15 mouse cellular contexts compared by ENCODE assay signal in the genomic region with DNA sequence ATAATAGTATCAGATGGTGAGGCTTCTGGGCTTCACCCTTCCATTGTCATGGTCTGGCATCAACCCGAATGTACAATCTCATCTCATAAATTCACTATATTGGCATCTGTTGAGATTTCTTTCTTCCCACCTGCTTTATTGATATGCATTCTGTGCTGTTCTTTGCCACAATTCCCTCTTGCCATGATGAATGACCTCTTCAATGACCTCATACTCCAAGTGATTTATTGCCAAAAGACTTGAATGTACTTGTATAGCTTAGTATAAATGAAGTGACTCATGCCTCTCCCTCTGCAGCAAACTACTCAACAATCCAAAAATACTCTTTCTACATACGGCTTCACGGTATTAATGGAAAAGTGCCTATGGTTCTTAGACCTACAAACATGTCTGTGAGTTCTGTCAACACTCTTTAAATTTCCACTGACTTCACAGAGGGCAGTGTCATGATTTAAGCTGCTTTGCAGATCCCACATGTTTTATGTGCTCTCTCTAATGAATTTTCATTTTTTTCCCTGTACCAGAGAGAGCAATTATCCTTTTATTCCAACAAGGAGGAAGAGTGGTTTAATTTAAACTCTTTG.
"Had no signal": no experiment of that assay in that cellular context is flagged by ENCODE, and none has a peak within 500 bp of the region (broad histone marks: within the 10 kb centered on the region; RNA-seq: fewer than 3 reads in every experiment).

No protein-coding gene starts in this region.

- H3K27me3 ChIP-seq: liver, embryonic 13.5 days; neural tube, embryonic 15.5 days had no signal

- H3K4me2 ChIP-seq: liver, embryonic 13.5 days; neural tube, embryonic 15.5 days had no signal

- H3K4me1 ChIP-seq: liver, embryonic 13.5 days; midbrain, embryonic 10.5 days; neural tube, embryonic 15.5 days had no signal

- H3K27ac ChIP-seq: liver, embryonic 13.5 days; midbrain, embryonic 10.5 days; neural tube, embryonic 15.5 days had no signal

- ATAC-seq: intestine, postnatal 0 days; liver, postnatal 0 days had no signal

- H3K9me3 ChIP-seq: liver, embryonic 13.5 days; midbrain, embryonic 10.5 days; neural tube, embryonic 15.5 days had no signal

- DNase-seq: kidney, adult 8-10 months; kidney, postnatal 25 days; layer of hippocampus, adult 9-11 months; layer of hippocampus, postnatal 36 days; left cerebral cortex, postnatal 4 days; liver; liver, embryonic 13.5 days; liver, postnatal 0 days; lung, postnatal 36 days; thymus, adult 2 months; thymus, postnatal 25 days had no signal

- H3K4me3 ChIP-seq: liver, embryonic 13.5 days; midbrain, embryonic 10.5 days; myocyte; neural tube, embryonic 15.5 days had no signal

- H3K9ac ChIP-seq: liver, embryonic 13.5 days; liver, postnatal 0 days; neural tube, embryonic 15.5 days had no signal

- H3K36me3 ChIP-seq: liver, embryonic 13.5 days; midbrain, embryonic 10.5 days; neural tube, embryonic 15.5 days had no signal
